In genomic region chr4:130268736-130269135, GRCm38 (mm10) we compare ENCODE assay signal across 27 mouse cellular contexts. TPM values are rescaled to one million over a fixed set of nuclear protein-coding genes. Genes with fewer than 3 reads are reported as not detected.
"Had no signal": no experiment of that assay in that cellular context is flagged by ENCODE, and none has a peak within 500 bp of the region (broad histone marks: within the 10 kb centered on the region; RNA-seq: fewer than 3 reads in every experiment).

No protein-coding gene starts in this region.

- H3K36me3 ChIP-seq: heart, embryonic 10.5 days; heart, embryonic 12.5 days; hindbrain, embryonic 12.5 days; hindbrain, embryonic 15.5 days; intestine, embryonic 15.5 days; limb, embryonic 10.5 days had no signal

- DNase-seq: gastrocnemius, adult 2 months; gastrocnemius, postnatal 10 days; gastrocnemius, postnatal 25 days; heart, adult 18-20 months; heart, postnatal 10 days; heart, postnatal 4 days; kidney, adult 18-20 months; kidney, adult 8-10 months; kidney, postnatal 10 days; kidney, postnatal 25 days; kidney, postnatal 4 days had no signal

- H3K9me3 ChIP-seq: heart, embryonic 10.5 days; heart, embryonic 12.5 days; hindbrain, embryonic 10.5 days; hindbrain, embryonic 12.5 days; hindbrain, embryonic 15.5 days; intestine, embryonic 15.5 days; limb, embryonic 10.5 days; limb, embryonic 12.5 days had no signal

- H3K4me3 ChIP-seq: gastrocnemius, adult 2 months; heart, embryonic 10.5 days; heart, embryonic 12.5 days; hindbrain, embryonic 10.5 days; hindbrain, embryonic 12.5 days; hindbrain, embryonic 15.5 days; intestine, embryonic 15.5 days; layer of hippocampus, adult 2 months; left cerebral cortex, adult 2 months; limb, embryonic 10.5 days; limb, embryonic 12.5 days had no signal

- ATAC-seq: inflammation-experienced regulatory T-cells, adult 6 months; intestine, embryonic 15.5 days; intestine, postnatal 0 days had no signal

- H3K27me3 ChIP-seq: hindbrain, embryonic 12.5 days; hindbrain, embryonic 15.5 days had no signal

- H3K9ac ChIP-seq: heart, embryonic 12.5 days; hindbrain, embryonic 12.5 days; hindbrain, embryonic 15.5 days; intestine, embryonic 15.5 days; limb, embryonic 12.5 days had no signal

- H3K4me2 ChIP-seq: heart, embryonic 12.5 days; hindbrain, embryonic 12.5 days; hindbrain, embryonic 15.5 days; intestine, embryonic 15.5 days; limb, embryonic 12.5 days had no signal

- H3K27ac ChIP-seq: gastrocnemius, adult 2 months; heart, embryonic 10.5 days; hindbrain, embryonic 10.5 days; hindbrain, embryonic 12.5 days; hindbrain, embryonic 15.5 days; intestine, embryonic 15.5 days; limb, embryonic 10.5 days; limb, embryonic 12.5 days had no signal

RNA-seq across cellular contexts. Expression of gene Gm10570, which starts 39.7 kb away (rescaled TPM):
- polyA plus RNA-seq: hindbrain, embryonic 10.5 days; inflammation-experienced regulatory T-cells, adult 6 months; intestine, embryonic 15.5 days; intestine, postnatal 0 days; kidney, embryonic 14.5 days; limb, embryonic 10.5 days; limb, embryonic 12.5 days had no signal

RNA-seq across cellular contexts. Expression of gene Gm853, which starts 46.5 kb away (rescaled TPM):
- polyA plus RNA-seq: frontal cortex, adult 2 months; heart, embryonic 10.5 days; heart, embryonic 12.5 days; heart, embryonic 14.5 days; heart, embryonic 16.5 days; inflammation-experienced regulatory T-cells, adult 6 months; intestine, embryonic 15.5 days; intestine, postnatal 0 days; kidney, embryonic 14.5 days; limb, embryonic 10.5 days; limb, embryonic 12.5 days had no signal
